Mouse (Mus musculus) embryonic stem cell, embryonic (primary cell): ENCODE data around the gene Gja4.

ENCODE experiments used
- CTCF ChIA-PET, 4 experiments: fragments of 300-600 bp in 2 of 4; fragments of 350-600 bp in 2 of 4; sonication (Branson Sonifier 250); formaldehyde crosslinking; loops; one replicate each; lab custom pipeline; 2022; ENCODE audit warnings: inconsistent platforms in 2 of 4; lab: Charles Lee
- POLR2A ChIA-PET, 4 experiments: fragments of 300-600 bp in 2 of 4; fragments of 350-600 bp in 2 of 4; sonication (Branson Sonifier 250); formaldehyde crosslinking; loops; one replicate each; lab custom pipeline; 2022; ENCODE audit warnings: antibody characterized with exemption in 4 of 4, inconsistent platforms in 1 of 4; lab: Charles Lee

Gja4 gene

GRCm38 (mm10) chr4:127313861-127314260 is at the start of gene Gja4:
Gja4 (minus strand) TSS chr4:127314039.
- ChIA-PET POLR2A (interaction anchor here in 3 of 4 experiments (0.5 to 3.0 kb wide), 42 partner anchors 11 to 1875 kb away, joined by 3 to 24 read pairs (median 4); partner anchors contain the start of genes Smim12 (in 3 of the 3), Gjb3 (in 2 of the 3), Gjb4 (in 1 of the 3) and Gjb5 (in 1 of the 3)), CTCF (interaction anchor here (0.5 to 2.8 kb wide), 45 partner anchors 8 to 1193 kb away, joined by 3 to 18 read pairs (median 4); partner anchors contain the start of genes Smim12 (in 2 of the 4) and Gjb5 (in 1 of the 4))

GRCm38 (mm10) chr4:127363331-127363730 is 49.5 kb upstream of the Gja4 start:
- POLR2A ChIA-PET: interaction anchor here (0.6 to 17.3 kb wide), 31 partner anchors 9 to 1694 kb away, joined by 3 to 389 read pairs (median 5); partner anchors contain the start of genes Gjb3 (in 3 of the 4), Gjb4 (in 2 of the 4), Gja4 (in 1 of the 4) and Psmb2 (in 1 of the 4)
- CTCF ChIA-PET: interaction anchor here (0.6 to 5.1 kb wide), 38 partner anchors 8 to 499 kb away, joined by 3 to 26 read pairs (median 4); partner anchors contain the start of genes Gja4 (in 1 of the 4), Gjb3 (in 1 of the 4), Gjb4 (in 1 of the 4) and Smim12 (in 1 of the 4)

GRCm38 (mm10) chr4:127362520-127362919 is 48.7 kb upstream of the Gja4 start:
- POLR2A ChIA-PET: interaction anchor here in 3 of 4 experiments (0.6 to 17.3 kb wide), 18 partner anchors 9 to 448 kb away, joined by 3 to 389 read pairs (median 6); partner anchors contain the start of genes Gjb3 (in 2 of the 3) and Gjb4 (in 1 of the 3)
- CTCF ChIA-PET: interaction anchor here in 3 of 4 experiments (0.6 to 5.1 kb wide), 21 partner anchors 8 to 136 kb away, joined by 3 to 26 read pairs (median 6); partner anchors contain the start of genes Gjb3 (in 1 of the 3) and Gjb4 (in 1 of the 3)

GRCm38 (mm10) chr4:127358018-127358417 is 44.2 kb upstream of the Gja4 start, which contains the start of gene Gjb5:
Gjb5 (minus strand) TSS chr4:127358181.
- ChIA-PET CTCF (interaction anchor here in 3 of 4 experiments (0.5 to 3.2 kb wide), 21 partner anchors 10 to 801 kb away, joined by 3 to 19 read pairs (median 4); partner anchors contain the start of genes Clspn (in 1 of the 3), Gja4 (in 1 of the 3) and Smim12 (in 1 of the 3)), POLR2A (interaction anchor here (0.6 to 17.3 kb wide), 31 partner anchors 9 to 489 kb away, joined by 3 to 389 read pairs (median 5); partner anchors contain the start of genes Gjb3 (in 2 of the 4), Smim12 (in 2 of the 4), Gja4 (in 1 of the 4) and Sfpq (in 1 of the 4))

- POLR2A ChIA-PET: interaction anchor here (0.6 to 17.3 kb wide), 17 partner anchors 10 to 1835 kb away, joined by 3 to 389 read pairs (median 5); partner anchors contain the start of genes Gjb3 (in 2 of the 4), S100pbp (in 1 of the 4), Sfpq (in 1 of the 4) and Yars (in 1 of the 4)
- CTCF ChIA-PET: interaction anchor here in 3 of 4 experiments (0.6 to 2.0 kb wide), 7 partner anchors 8 to 41 kb away, joined by 3 to 6 read pairs (median 3); partner anchors contain the start of gene Gja4 (in 1 of the 3)
These were observed 41.0 kb upstream of the Gja4 start for GRCm38 (mm10) chr4:127354506-127355485.

- POLR2A ChIA-PET: interaction anchor here in 3 of 4 experiments (0.9 to 17.3 kb wide), 12 partner anchors 9 to 1835 kb away, joined by 3 to 389 read pairs (median 5); partner anchors contain the start of genes Gjb3 (in 2 of the 3), S100pbp (in 1 of the 3) and Yars (in 1 of the 3)
- CTCF ChIA-PET: interaction anchor here (0.5 to 1.1 kb wide), 5 partner anchors 9 to 1053 kb away, joined by 3 to 6 read pairs (median 4); no protein-coding TSS in a partner anchor
These were observed 40.2 kb upstream of the Gja4 start, which contains the start of gene Gjb4 for GRCm38 (mm10) chr4:127353951-127354438. Gjb4 (minus strand) TSS chr4:127354081.

GRCm38 (mm10) chr4:127352594-127352993 is 38.8 kb upstream of the Gja4 start:
- POLR2A ChIA-PET: no interaction called here
- CTCF ChIA-PET: no interaction called here

GRCm38 (mm10) chr4:127349560-127350300 is 35.9 kb upstream of the Gja4 start:
- ChIA-PET POLR2A (interaction anchor here in 3 of 4 experiments (0.7 to 13.9 kb wide), 14 partner anchors 8 to 1708 kb away, joined by 3 to 402 read pairs (median 10); partner anchors contain the start of genes Gjb3 (in 2 of the 3), Gjb5 (in 2 of the 3) and Gjb4 (in 1 of the 3)), CTCF (interaction anchor here in 3 of 4 experiments (0.6 to 1.7 kb wide), 5 partner anchors 13 to 1341 kb away, joined by 3 to 6 read pairs (median 5); no protein-coding TSS in a partner anchor)

GRCm38 (mm10) chr4:127345000-127345399 is 31.2 kb upstream of the Gja4 start:
- POLR2A ChIA-PET: interaction anchor here (0.6 to 13.9 kb wide), 63 partner anchors 9 to 1887 kb away, joined by 3 to 402 read pairs (median 5); partner anchors contain the start of genes Gjb3 (in 4 of the 4), Gja4 (in 3 of the 4), Gjb4 (in 3 of the 4) and Gjb5 (in 3 of the 4)

GRCm38 (mm10) chr4:127341372-127341771 is 27.5 kb upstream of the Gja4 start:
- POLR2A ChIA-PET: interaction anchor here (0.7 to 13.9 kb wide), 20 partner anchors 9 to 185 kb away, joined by 3 to 402 read pairs (median 8); partner anchors contain the start of genes Gjb3 (in 4 of the 4), Gjb5 (in 3 of the 4) and Gjb4 (in 2 of the 4)

More at GRCm38 (mm10) chr4:127345000-127345399, 31.2 kb upstream of the Gja4 start:
- CTCF ChIA-PET: interaction anchor here (0.5 to 2.3 kb wide), 25 partner anchors 13 to 192 kb away, joined by 3 to 14 read pairs (median 4); partner anchors contain the start of genes Gjb5 (in 2 of the 4) and Smim12 (in 1 of the 4)

GRCm38 (mm10) chr4:127337668-127338067 is 23.8 kb upstream of the Gja4 start:
- POLR2A ChIA-PET: interaction anchor here in 3 of 4 experiments (0.6 to 18.2 kb wide), 7 partner anchors 8 to 1399 kb away, joined by 3 to 402 read pairs (median 197); partner anchors contain the start of genes Gjb4 (in 1 of the 3) and Gjb5 (in 1 of the 3)
- CTCF ChIA-PET: interaction anchor here in 1 of 4 experiments (1.6 kb wide), 1 partner anchor 24 kb away, joined by 4 read pairs; the partner anchor contains the start of gene Gja4

More at GRCm38 (mm10) chr4:127341372-127341771, 27.5 kb upstream of the Gja4 start:
- CTCF ChIA-PET: interaction anchor here (0.6 to 3.0 kb wide), 14 partner anchors 12 to 100 kb away, joined by 3 to 10 read pairs (median 4); partner anchors contain the start of gene Gjb5 (in 1 of the 4)

- ChIA-PET POLR2A (interaction anchor here in 3 of 4 experiments (0.6 to 18.2 kb wide), 16 partner anchors 8 to 1620 kb away, joined by 3 to 402 read pairs (median 7); partner anchors contain the start of genes Gjb5 (in 2 of the 3), Clspn (in 1 of the 3) and Gjb4 (in 1 of the 3)), CTCF (interaction anchor here in 2 of 4 experiments (0.9 to 1.8 kb wide), 5 partner anchors 11 to 337 kb away, joined by 3 to 5 read pairs (median 3); no protein-coding TSS in a partner anchor)
These were observed 21.1 kb upstream of the Gja4 start for GRCm38 (mm10) chr4:127334870-127335504.

- POLR2A ChIA-PET: interaction anchor here (0.6 to 18.2 kb wide), 14 partner anchors 10 to 416 kb away, joined by 3 to 402 read pairs (median 20); partner anchors contain the start of genes Gja4 (in 1 of the 4), Gjb4 (in 1 of the 4) and Gjb5 (in 1 of the 4)
- CTCF ChIA-PET: interaction anchor here in 3 of 4 experiments (0.6 to 4.0 kb wide), 4 partner anchors 10 to 220 kb away, joined by 3 to 26 read pairs (median 8); no protein-coding TSS in a partner anchor
These were observed 17.3 kb upstream of the Gja4 start for GRCm38 (mm10) chr4:127331171-127331570.
